Mouse (Mus musculus) heart, embryonic 14.5 days (tissue): Measurements from ENCODE around the gene Ccpg1os. TPM values are rescaled to one million over a fixed set of nuclear protein-coding genes. Genes with fewer than 3 reads are reported as not detected.

Source experiments
- ATAC-seq: fragments of 200-750 bp; cut with Nextera tagmentation; 2 replicates; pipeline ENCODE4 v1.8.0; 2017; ENCODE audit warnings: low read depth, moderate TSS enrichment; ENCODE audit not compliant: insufficient number of reproducible peaks, insufficient read depth, low FRiP score
- H3K27ac ChIP-seq, 2 experiments: fragments of 200-500 bp in 1 of 2; fragments of 300-500 bp in 1 of 2; sonication (generic) in 1 of 2; replicated peaks in 1 of 2; 2 replicates each; pipeline ENCODE4 v1.5.1; 2012 to 2014; ENCODE audit warnings: low read depth in 2 of 2, low read length in 2 of 2, control low read depth in 1 of 2, mild to moderate bottlenecking in 1 of 2, mixed read lengths in 1 of 2; ENCODE audit not compliant: control insufficient read depth in 1 of 2, insufficient read depth in 1 of 2
- H3K27me3 ChIP-seq: fragments of 300-500 bp; sonication (generic); 2 replicates; pipeline ENCODE4 v1.6.1; 2014; ENCODE audit warnings: mild to moderate bottlenecking, low read length, control low read depth; ENCODE audit not compliant: control insufficient read depth, insufficient read depth
- H3K36me3 ChIP-seq: fragments of 300-500 bp; sonication (generic); 2 replicates; pipeline ENCODE4 v1.6.1; 2014; ENCODE audit warnings: mild to moderate bottlenecking, control low read depth, low read length, mixed read lengths; ENCODE audit not compliant: control insufficient read depth, insufficient read depth
- H3K4me1 ChIP-seq, 2 experiments: fragments of 200-500 bp in 1 of 2; fragments of 300-500 bp in 1 of 2; sonication (generic) in 1 of 2; 2 replicates each; pipeline ENCODE4 v1.6.1; 2012 to 2014; ENCODE audit warnings: low read length in 2 of 2, control low read depth in 1 of 2, mixed read lengths in 1 of 2; ENCODE audit not compliant: control insufficient read depth in 2 of 2, insufficient read depth in 2 of 2
- H3K4me2 ChIP-seq: fragments of 300-500 bp; sonication (generic); 2 replicates; pipeline ENCODE4 v1.6.1; 2014; ENCODE audit warnings: mild to moderate bottlenecking, low read length
- H3K4me3 ChIP-seq, 2 experiments: fragments of 200-500 bp in 1 of 2; fragments of 300-500 bp in 1 of 2; sonication (generic) in 1 of 2; 2 replicates each; pipeline ENCODE4 v1.5.1; 2012 to 2014; ENCODE audit warnings: low read length in 2 of 2, mild to moderate bottlenecking in 2 of 2, control low read depth in 1 of 2, low read depth in 1 of 2, moderate library complexity in 1 of 2; ENCODE audit not compliant: control insufficient read depth in 1 of 2, insufficient read depth in 1 of 2
- H3K9ac ChIP-seq: fragments of 300-500 bp; sonication (generic); 2 replicates; pipeline ENCODE4 v1.6.1; 2014; ENCODE audit warnings: mild to moderate bottlenecking, low read length
- H3K9me3 ChIP-seq: fragments of 300-500 bp; sonication (generic); 2 replicates; pipeline ENCODE4 v1.6.1; 2016; ENCODE audit warnings: low read length, control low read depth; ENCODE audit not compliant: control insufficient read depth
- whole genome bisulfite sequencing: fragments of 180-500 bp; shearing (Covaris S2); extraction: QIAGEN DNeasy Blood & Tissue Kit; methylation state at CpG from one replicate; pipeline ENCODE4 v1.1.7; 2014; 5-methylcytosine and 5-hydroxymethylcytosine counted together
- polyA plus RNA-seq: library from polyadenylated mRNA; unstranded; fragments of >200 nt; fragmentation: Nextera tagmentation; extraction: Ambion mirVana; gene quantifications from 2 replicates; pipeline ENCODE4 v1.2.1, GENCODE M21; 2014

Ccpg1os gene
- polyA plus RNA-seq, 1 experiment from 2014 or later, result 19.1 TPM

DNA sequence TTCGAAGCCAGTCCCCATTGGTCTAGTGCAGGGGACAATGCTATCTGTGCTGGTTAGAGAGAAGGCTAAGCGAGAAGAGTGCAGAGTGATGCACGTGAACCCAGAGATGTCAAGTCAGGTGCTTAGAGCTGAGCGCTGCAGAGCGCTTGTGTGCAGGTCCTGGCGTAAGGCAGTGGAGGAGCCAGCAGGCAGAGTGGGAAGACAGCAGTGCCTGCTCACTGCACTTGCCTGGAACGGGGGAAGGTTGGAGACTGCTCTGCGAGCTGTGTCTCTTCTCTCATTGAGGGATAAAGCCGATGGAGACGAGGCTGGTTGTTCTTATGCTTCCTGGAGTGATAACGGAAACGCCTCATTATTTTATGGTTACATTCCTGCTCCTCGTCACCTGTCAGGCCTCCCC, 29.5 kb upstream of the Ccpg1os start:
- H3K36me3 ChIP-seq, result peaks cover 92% of the 10 kb centered on the region

GRCm38 (mm10) chr9:73012629-73013028, 27.4 kb upstream of the Ccpg1os start:
- WGBS, result 84% methylated on average over 4 of the region's 4 CpGs
- no peaks in the 10 kb centered on the region for H3K4me1 ChIP-seq
- no peaks in the 10 kb centered on the region for H3K27me3 ChIP-seq
- H3K36me3 ChIP-seq, result peaks cover 77% of the 10 kb centered on the region
- H3K4me3 ChIP-seq, result no peak overlapping the region
- H3K27ac ChIP-seq, result no peak overlapping the region
- no peak for ATAC-seq
- no peak overlapping the region for H3K9ac ChIP-seq
- H3K4me2 ChIP-seq, result no peak overlapping the region
- H3K9me3 ChIP-seq, result no peaks in the 10 kb centered on the region

More for the DNA sequence above, 29.5 kb upstream of the Ccpg1os start:
- Histone ChIP-seq H3K27me3 (no peaks in the 10 kb centered on the region), H3K4me1 (no peaks in the 10 kb centered on the region), H3K27ac (no peak overlapping the region), H3K4me3 (no peak overlapping the region), H3K4me2 (no peak overlapping the region), H3K9me3 (no peaks in the 10 kb centered on the region), H3K9ac (no peak overlapping the region)
- no peak for ATAC-seq
- 61% methylated on average over 13 of the region's 13 CpGs for WGBS

GRCm38 (mm10) chr9:73008384-73008783, 23.2 kb upstream of the Ccpg1os start:
- no peak overlapping the region for H3K4me3 ChIP-seq
- H3K27me3 ChIP-seq, result no peaks in the 10 kb centered on the region
- H3K9ac ChIP-seq, result no peak overlapping the region
- H3K9me3 ChIP-seq, result no peaks in the 10 kb centered on the region
- no peak for ATAC-seq
- no peak overlapping the region for H3K4me2 ChIP-seq
- no peaks in the 10 kb centered on the region for H3K4me1 ChIP-seq
- WGBS, result 61% methylated on average over 3 of the region's 3 CpGs
- no peak overlapping the region for H3K27ac ChIP-seq
- peaks cover 53% of the 10 kb centered on the region for H3K36me3 ChIP-seq

DNA sequence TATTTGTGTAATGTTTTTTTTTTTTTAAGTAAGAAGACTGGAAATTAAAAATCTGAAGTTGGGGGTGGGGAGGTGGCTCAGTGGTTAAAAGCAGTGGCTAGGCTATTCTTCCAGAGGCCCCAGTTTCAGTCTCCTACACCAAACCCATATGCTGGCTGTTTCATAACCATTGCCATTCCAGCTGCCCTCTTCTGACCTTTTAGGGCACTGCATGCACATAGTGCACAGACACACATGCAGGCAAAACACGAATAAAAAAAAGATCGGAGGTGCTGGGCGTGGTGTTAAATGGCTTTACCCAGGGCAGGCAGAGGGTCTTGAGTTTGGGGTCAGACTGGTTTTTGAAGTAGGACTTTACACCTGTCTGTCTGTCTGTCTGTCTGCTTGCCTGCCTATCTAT, 21.0 kb upstream of the Ccpg1os start:
- WGBS, result 91% methylated on average over 3 of the region's 3 CpGs
- H3K4me1 ChIP-seq, result no peaks in the 10 kb centered on the region

GRCm38 (mm10) chr9:73005106-73005505, 19.9 kb upstream of the Ccpg1os start:
- WGBS, result 78% methylated on average over 6 of the region's 6 CpGs
- no peak overlapping the region for H3K4me2 ChIP-seq

More for the DNA sequence above, 21.0 kb upstream of the Ccpg1os start:
- Histone ChIP-seq H3K4me2 (no peak overlapping the region), H3K4me3 (no peak overlapping the region), H3K36me3 (peaks cover 44% of the 10 kb centered on the region), H3K27ac (no peak overlapping the region), H3K9me3 (no peaks in the 10 kb centered on the region), H3K27me3 (no peaks in the 10 kb centered on the region), H3K9ac (no peak overlapping the region)
- ATAC-seq, result no peak

GRCm38 (mm10) chr9:73004076-73004475, 18.9 kb upstream of the Ccpg1os start:
- Histone ChIP-seq H3K36me3 (peaks cover 37% of the 10 kb centered on the region), H3K4me3 (no peak overlapping the region), H3K9me3 (no peaks in the 10 kb centered on the region), H3K4me2 (no peak overlapping the region), H3K27ac (no peak overlapping the region), H3K4me1 (no peaks in the 10 kb centered on the region), H3K9ac (no peak overlapping the region), H3K27me3 (no peaks in the 10 kb centered on the region)
- WGBS, result 70% methylated on average over 8 of the region's 8 CpGs
- no peak for ATAC-seq

More at GRCm38 (mm10) chr9:73005106-73005505, 19.9 kb upstream of the Ccpg1os start:
- no peak overlapping the region for H3K4me3 ChIP-seq
- H3K27ac ChIP-seq, result no peak overlapping the region
- H3K36me3 ChIP-seq, result peaks cover 40% of the 10 kb centered on the region
- no peak overlapping the region for H3K9ac ChIP-seq
- H3K4me1 ChIP-seq, result no peaks in the 10 kb centered on the region
- no peaks in the 10 kb centered on the region for H3K9me3 ChIP-seq
- no peak for ATAC-seq
- H3K27me3 ChIP-seq, result no peaks in the 10 kb centered on the region

DNA sequence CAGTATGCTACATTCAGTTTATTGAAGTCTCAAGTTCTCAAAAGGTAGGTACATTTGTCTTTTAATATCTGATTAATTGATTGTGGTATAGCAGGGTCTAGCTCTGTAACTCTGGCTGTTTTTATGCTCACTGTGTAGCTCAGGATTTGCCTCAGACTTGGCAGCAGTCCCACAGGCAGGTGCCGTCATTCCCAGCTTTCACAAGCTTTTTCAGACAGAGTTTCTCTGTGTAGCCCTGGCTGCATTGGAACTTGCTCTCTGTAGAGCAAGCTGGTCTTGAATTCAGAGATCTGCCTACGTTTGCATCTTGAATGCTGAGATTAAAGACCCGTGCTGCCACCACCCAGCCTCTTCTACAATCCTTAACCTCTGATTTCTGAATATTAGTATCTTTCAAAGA, 17.0 kb upstream of the Ccpg1os start:
- no peak for ATAC-seq
- Histone ChIP-seq H3K9me3 (no peaks in the 10 kb centered on the region), H3K27ac (no peak overlapping the region), H3K27me3 (no peaks in the 10 kb centered on the region), H3K4me1 (no peaks in the 10 kb centered on the region), H3K4me2 (no peak overlapping the region), H3K36me3 (peaks cover 32% of the 10 kb centered on the region), H3K4me3 (no peak overlapping the region), H3K9ac (no peak overlapping the region)
- WGBS, result 66% methylated on average over 3 of the region's 3 CpGs

DNA sequence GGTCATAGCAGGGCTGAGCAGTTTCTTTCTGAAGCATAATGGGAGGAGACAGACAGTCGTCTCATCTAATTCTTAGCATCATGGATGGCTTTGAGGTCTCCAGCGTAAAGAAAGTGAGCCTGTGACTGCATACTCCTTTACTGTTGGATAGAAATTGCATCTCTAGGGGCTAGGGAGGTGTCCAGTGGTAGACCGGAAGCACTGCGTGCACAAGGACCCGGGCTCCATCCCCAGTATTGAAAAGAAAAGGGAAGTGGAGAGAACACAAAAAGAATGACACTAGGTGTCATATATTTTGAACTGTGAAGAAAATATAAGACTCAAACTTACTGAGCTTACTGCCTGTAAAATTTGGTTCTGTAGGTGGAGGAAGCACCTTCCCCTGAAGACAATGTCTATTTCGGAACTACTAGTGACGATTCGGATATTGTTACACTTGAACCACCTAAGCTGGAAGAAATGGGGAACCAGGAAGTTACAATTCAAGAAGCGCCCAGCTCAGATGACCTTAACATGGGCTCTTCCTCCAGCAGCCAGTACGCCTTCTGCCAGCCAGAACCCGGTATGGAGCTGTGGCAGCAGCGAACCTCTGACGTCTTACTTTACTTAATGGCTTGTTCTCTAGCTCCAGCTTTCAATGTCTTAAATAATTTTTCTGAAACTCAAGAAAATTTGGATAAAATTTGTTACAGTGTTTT, 16.3 kb upstream of the Ccpg1os start:
- 81% methylated on average over 13 of the region's 13 CpGs for WGBS
- no peak overlapping the region for H3K27ac ChIP-seq
- peaks cover 32% of the 10 kb centered on the region for H3K36me3 ChIP-seq
- no peaks in the 10 kb centered on the region for H3K27me3 ChIP-seq
- no peak overlapping the region for H3K9ac ChIP-seq
- no peaks in the 10 kb centered on the region for H3K9me3 ChIP-seq
- H3K4me3 ChIP-seq, result no peak overlapping the region
- no peak for ATAC-seq
- no peak overlapping the region for H3K4me2 ChIP-seq
- H3K4me1 ChIP-seq, result no peaks in the 10 kb centered on the region
